Mouse (Mus musculus) neural tube, embryonic 14.5 days (tissue): ENCODE results near the gene Lnx2. TPM values are rescaled to one million over a fixed set of nuclear protein-coding genes. Genes with fewer than 3 reads are reported as not detected.

Experiments used
- ATAC-seq: fragments of 200-750 bp; cut with Nextera tagmentation; 2 replicates; pipeline ENCODE4 v1.8.0; 2017; ENCODE audit warnings: low read depth, mild to moderate bottlenecking, moderate TSS enrichment, moderate library complexity
- H3K27ac ChIP-seq: fragments of 300-500 bp; sonication (generic); 2 replicates; pipeline ENCODE4 v1.5.1; 2014; ENCODE audit warnings: low read depth, mild to moderate bottlenecking, control low read depth, low read length, moderate library complexity, mixed read lengths
- H3K27me3 ChIP-seq: fragments of 300-500 bp; sonication (generic); 2 replicates; pipeline ENCODE4 v1.6.1; 2014; ENCODE audit warnings: low read length; ENCODE audit not compliant: control insufficient read depth, insufficient read depth
- H3K36me3 ChIP-seq: fragments of 300-500 bp; sonication (generic); 2 replicates; pipeline ENCODE4 v1.6.1; 2014; ENCODE audit warnings: low read length, mixed read lengths; ENCODE audit not compliant: control insufficient read depth, insufficient read depth
- H3K4me1 ChIP-seq: fragments of 300-500 bp; sonication (generic); 2 replicates; pipeline ENCODE4 v1.6.1; 2014; ENCODE audit warnings: low read length; ENCODE audit not compliant: control insufficient read depth, insufficient read depth
- H3K4me2 ChIP-seq: fragments of 300-500 bp; sonication (generic); 2 replicates; pipeline ENCODE4 v1.6.1; 2014; ENCODE audit warnings: mild to moderate bottlenecking, low read depth, low read length, control low read depth
- H3K4me3 ChIP-seq: fragments of 300-500 bp; sonication (generic); 2 replicates; pipeline ENCODE4 v1.5.1; 2014; ENCODE audit warnings: low read depth, low read length, control low read depth, mixed read lengths
- H3K9ac ChIP-seq: fragments of 300-500 bp; sonication (generic); replicated peaks from 2 replicates; pipeline ENCODE4 v1.6.1; 2014; ENCODE audit warnings: low read depth, mild to moderate bottlenecking, control low read depth, low read length, mixed read lengths
- H3K9me3 ChIP-seq: fragments of 300-500 bp; sonication (generic); 2 replicates; pipeline ENCODE4 v1.6.1; 2016; ENCODE audit warnings: low read length; ENCODE audit not compliant: control insufficient read depth
- WGBS: fragments of 180-500 bp; shearing (Covaris S2); extraction: QIAGEN DNeasy Blood & Tissue Kit; methylation state at CpG from one replicate; pipeline ENCODE4 v1.1.7; 2014; 5-methylcytosine and 5-hydroxymethylcytosine counted together
- polyA plus RNA-seq: library from polyadenylated mRNA; unstranded; fragments of >200 nt; fragmentation: Nextera tagmentation; extraction: Ambion mirVana; gene quantifications from 2 replicates; pipeline ENCODE4 v1.2.1, GENCODE M21; 2014

The Lnx2 gene
- polyA plus RNA-seq, 1 experiment from 2014 or later = 3.9 TPM

DNA sequence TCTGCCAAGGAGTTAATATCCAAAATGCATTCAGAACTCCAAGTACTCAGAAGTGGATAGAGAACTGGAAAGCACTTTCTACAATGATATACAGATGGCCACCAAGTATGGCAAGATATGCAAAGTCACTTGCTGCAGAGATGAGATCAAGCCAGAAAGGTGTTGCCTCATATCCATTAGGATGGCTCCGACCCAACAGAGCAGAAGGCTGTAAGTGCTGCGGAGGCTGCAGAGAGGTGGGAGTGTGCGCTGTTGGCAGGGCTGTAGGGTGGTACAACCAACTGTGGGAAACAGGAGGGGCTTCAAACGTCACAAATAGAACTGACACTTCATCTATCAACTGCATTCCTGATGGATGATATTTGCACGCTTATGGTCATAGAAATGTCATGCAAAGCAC is 7.5 kb downstream of the Lnx2 start:
- 85% methylated on average over 5 of the region's 5 CpGs for WGBS
- Histone ChIP-seq H3K27me3 (no peaks in the 10 kb centered on the region), H3K9ac (no peak overlapping the region), H3K27ac (no peak overlapping the region), H3K4me1 (no peaks in the 10 kb centered on the region), H3K36me3 (no peaks in the 10 kb centered on the region), H3K4me2 (no peak overlapping the region), H3K4me3 (no peak overlapping the region), H3K9me3 (no peaks in the 10 kb centered on the region)
- no peak for ATAC-seq

DNA sequence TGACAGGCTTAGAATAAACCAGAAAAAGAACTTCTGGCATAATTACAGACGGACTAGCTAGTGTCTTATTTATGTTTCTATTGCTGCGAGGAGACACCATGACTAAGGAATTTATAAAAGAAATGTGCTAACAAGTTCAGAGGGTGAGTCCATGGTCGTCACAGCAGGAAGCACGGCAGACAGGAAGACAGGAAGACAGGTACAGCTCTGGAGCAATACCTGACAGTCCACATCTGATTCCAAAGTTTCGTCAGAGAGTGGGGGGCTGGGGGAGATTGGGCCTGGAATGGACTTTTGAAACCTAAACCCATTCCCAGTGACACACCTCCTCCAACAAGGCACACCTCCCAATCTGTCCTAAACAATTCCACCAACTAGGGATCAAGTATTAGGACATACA is 9.4 kb downstream of the Lnx2 start:
- Histone ChIP-seq H3K27ac (no peak overlapping the region), H3K4me2 (no peak overlapping the region), H3K4me1 (no peaks in the 10 kb centered on the region), H3K27me3 (no peaks in the 10 kb centered on the region), H3K36me3 (no peaks in the 10 kb centered on the region), H3K9ac (no peak overlapping the region), H3K9me3 (no peaks in the 10 kb centered on the region), H3K4me3 (no peak overlapping the region)
- 77% methylated on average over 5 of the region's 5 CpGs for WGBS
- ATAC-seq = no peak

DNA sequence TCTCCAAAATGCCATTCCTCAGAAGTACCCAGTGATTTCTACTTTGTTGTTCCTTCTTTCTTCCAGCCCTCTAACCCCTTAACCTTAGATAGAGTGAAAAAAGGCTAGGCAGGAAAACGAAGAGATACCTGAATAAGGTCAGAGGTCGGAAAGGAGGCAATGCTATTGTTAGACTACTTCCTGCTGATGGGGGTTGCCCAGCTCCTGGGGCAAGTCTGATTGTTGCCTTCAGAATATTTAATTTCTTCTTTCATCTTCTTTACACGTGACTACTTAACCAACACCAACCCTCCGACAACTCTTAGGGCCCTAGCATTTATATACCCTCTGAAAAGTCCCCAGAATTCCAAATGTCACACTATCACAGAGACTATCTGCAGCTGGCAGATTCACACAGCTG is 10.3 kb downstream of the Lnx2 start:
- no peak overlapping the region for H3K27ac ChIP-seq
- H3K4me2 ChIP-seq = no peak overlapping the region
- H3K9ac ChIP-seq = no peak overlapping the region
- no peaks in the 10 kb centered on the region for H3K4me1 ChIP-seq
- 65% methylated on average over 4 of the region's 4 CpGs for WGBS
- ATAC-seq = no peak
- no peaks in the 10 kb centered on the region for H3K27me3 ChIP-seq
- no peaks in the 10 kb centered on the region for H3K36me3 ChIP-seq
- H3K4me3 ChIP-seq = no peak overlapping the region
- H3K9me3 ChIP-seq = no peaks in the 10 kb centered on the region

DNA sequence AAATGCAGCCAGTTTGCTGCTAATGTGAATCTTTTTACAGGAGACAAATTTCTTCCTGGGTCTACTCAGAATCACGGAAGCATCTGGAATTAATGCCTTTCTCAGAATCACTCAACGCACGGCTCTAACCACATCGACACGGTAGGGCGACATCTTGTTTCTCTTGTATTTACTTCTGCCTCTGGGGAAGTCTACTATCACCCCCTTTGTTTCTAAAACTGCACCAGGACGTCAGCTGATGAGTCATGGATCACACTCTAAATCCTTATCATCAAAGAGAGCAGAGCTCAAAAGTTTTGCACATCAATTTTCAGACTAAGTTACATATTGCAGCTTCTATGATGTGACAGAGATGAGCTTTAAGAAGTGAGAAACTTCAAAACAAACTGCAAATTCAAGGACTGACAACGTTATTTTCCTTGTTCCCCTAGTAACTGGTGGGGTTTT is 13.1 kb downstream of the Lnx2 start:
- H3K27ac ChIP-seq = no peak overlapping the region
- no peak overlapping the region for H3K4me2 ChIP-seq
- H3K27me3 ChIP-seq = no peaks in the 10 kb centered on the region
- H3K36me3 ChIP-seq = no peaks in the 10 kb centered on the region
- no peaks in the 10 kb centered on the region for H3K4me1 ChIP-seq
- H3K9ac ChIP-seq = no peak overlapping the region
- WGBS = 80% methylated on average over 8 of the region's 8 CpGs
- H3K9me3 ChIP-seq = no peaks in the 10 kb centered on the region
- ATAC-seq = no peak
- no peak overlapping the region for H3K4me3 ChIP-seq

DNA sequence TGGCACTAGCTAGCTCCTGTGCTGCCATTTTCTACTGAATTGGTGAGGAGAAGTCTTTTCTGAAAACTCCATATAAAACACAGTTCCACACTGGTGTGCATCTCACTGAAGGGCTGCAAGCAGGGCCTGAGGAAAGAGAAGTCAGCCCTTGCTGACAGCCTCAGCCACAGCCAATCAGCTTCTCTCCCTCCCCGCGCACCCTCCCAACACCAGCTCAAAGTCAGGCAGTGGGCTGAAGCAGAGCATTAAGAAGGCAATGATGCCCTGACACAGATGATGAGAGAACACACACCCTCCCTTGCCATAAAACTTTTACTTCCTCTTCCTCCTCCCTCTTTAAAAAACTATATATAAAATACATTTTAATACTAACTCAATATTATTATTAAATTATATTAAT is 16.4 kb downstream of the Lnx2 start:
- H3K36me3 ChIP-seq = no peaks in the 10 kb centered on the region
- H3K27ac ChIP-seq = no peak overlapping the region
- no peaks in the 10 kb centered on the region for H3K27me3 ChIP-seq
- no peak overlapping the region for H3K4me3 ChIP-seq
- H3K4me1 ChIP-seq = no peaks in the 10 kb centered on the region
- no peaks in the 10 kb centered on the region for H3K9me3 ChIP-seq
- no peak overlapping the region for H3K9ac ChIP-seq
- no peak for ATAC-seq
- no peak overlapping the region for H3K4me2 ChIP-seq
- 88% methylated on average over 2 of the region's 2 CpGs for WGBS

DNA sequence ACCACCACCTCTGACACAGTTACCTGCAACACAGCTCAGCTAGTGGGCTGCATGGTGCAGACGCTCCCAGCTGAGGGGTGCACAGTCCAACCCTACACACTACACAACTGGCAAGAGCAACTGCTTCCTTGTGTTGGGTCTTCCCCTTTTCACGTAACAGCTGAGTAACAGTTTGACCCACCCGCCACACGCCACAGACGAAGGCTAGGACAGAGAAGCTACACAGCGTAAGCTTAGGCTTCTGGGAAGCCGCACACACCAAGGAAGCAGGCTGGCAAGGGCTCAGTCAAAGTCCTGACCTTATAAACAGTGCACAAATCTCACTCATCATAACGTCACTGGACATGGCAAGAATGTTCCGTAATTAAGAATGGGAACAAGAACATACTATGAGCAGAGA is 17.1 kb downstream of the Lnx2 start:
- ATAC-seq = no peak
- Histone ChIP-seq H3K9ac (no peak overlapping the region), H3K4me3 (no peak overlapping the region), H3K4me2 (no peak overlapping the region), H3K27me3 (no peaks in the 10 kb centered on the region), H3K36me3 (no peaks in the 10 kb centered on the region), H3K9me3 (no peaks in the 10 kb centered on the region), H3K4me1 (no peaks in the 10 kb centered on the region), H3K27ac (no peak overlapping the region)
- 92% methylated on average over 9 of the region's 9 CpGs for WGBS

DNA sequence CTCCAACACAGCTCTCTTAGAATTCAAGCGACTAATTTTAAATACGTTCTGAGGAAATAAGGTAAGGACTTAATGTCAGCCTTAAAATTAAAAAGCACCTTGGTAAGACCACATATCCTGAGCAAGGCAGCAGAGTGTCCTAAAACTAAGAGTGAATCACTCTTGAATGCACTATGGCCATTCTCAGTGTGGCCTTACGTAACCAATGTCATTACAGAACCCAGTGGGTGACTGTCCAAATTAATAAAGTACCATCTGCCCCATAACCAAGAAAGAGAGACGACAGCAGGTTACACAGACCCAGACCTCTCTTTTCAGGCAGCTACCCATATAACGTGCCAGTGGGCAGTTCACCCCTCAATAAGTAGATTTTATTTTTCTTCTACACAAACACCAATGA is 17.7 kb downstream of the Lnx2 start:
- no peak overlapping the region for H3K9ac ChIP-seq
- H3K4me3 ChIP-seq = no peak overlapping the region
- 86% methylated on average over 5 of the region's 5 CpGs for WGBS
- no peaks in the 10 kb centered on the region for H3K4me1 ChIP-seq
- H3K9me3 ChIP-seq = no peaks in the 10 kb centered on the region
- ATAC-seq = no peak
- H3K27ac ChIP-seq = no peak overlapping the region
- no peaks in the 10 kb centered on the region for H3K36me3 ChIP-seq
- H3K4me2 ChIP-seq = no peak overlapping the region
- H3K27me3 ChIP-seq = no peaks in the 10 kb centered on the region

DNA sequence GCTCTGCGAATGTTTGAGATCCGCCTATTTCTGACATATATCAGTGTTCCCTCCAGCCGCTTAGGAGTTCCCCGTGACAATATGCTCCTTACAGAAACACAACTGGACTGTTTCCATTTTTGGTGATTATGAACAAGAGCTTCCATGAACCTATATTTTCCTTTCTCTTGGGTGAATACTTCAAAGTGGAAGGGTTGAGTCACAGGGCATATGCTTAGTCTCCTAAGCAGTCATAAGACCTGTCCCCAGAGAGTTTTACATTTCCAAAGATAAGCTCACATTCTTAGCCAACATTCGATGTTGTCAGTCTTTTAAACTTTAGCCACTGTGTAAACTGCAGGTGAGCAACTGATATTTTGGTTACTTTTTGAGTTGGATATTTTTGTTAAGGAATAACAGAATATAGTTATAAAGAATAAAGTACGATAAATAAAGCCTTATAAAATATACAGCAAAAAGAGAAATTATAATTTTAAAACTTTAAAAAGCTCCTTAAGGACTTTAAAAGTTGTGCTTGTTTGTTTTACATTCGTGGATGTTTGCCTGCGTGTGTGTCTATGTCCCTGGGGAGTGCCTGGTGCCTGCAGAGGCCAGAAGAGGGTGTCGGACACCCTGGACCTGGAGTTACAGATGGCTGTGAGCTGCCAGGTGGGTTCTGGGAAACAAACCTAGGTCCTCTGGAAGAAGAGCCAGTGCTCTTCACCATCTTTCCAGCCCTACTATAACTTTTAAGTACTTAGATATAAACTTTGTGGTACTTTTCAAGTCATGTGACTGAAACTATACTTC is 18.6 kb downstream of the Lnx2 start:
- no peak overlapping the region for H3K4me3 ChIP-seq
- no peak for ATAC-seq
- no peaks in the 10 kb centered on the region for H3K36me3 ChIP-seq
- H3K9ac ChIP-seq = no peak overlapping the region
- H3K4me2 ChIP-seq = no peak overlapping the region
- H3K27me3 ChIP-seq = no peaks in the 10 kb centered on the region
- no peak overlapping the region for H3K27ac ChIP-seq
- 88% methylated on average over 9 of the region's 9 CpGs for whole genome bisulfite sequencing
- H3K4me1 ChIP-seq = no peaks in the 10 kb centered on the region
- no peaks in the 10 kb centered on the region for H3K9me3 ChIP-seq

DNA sequence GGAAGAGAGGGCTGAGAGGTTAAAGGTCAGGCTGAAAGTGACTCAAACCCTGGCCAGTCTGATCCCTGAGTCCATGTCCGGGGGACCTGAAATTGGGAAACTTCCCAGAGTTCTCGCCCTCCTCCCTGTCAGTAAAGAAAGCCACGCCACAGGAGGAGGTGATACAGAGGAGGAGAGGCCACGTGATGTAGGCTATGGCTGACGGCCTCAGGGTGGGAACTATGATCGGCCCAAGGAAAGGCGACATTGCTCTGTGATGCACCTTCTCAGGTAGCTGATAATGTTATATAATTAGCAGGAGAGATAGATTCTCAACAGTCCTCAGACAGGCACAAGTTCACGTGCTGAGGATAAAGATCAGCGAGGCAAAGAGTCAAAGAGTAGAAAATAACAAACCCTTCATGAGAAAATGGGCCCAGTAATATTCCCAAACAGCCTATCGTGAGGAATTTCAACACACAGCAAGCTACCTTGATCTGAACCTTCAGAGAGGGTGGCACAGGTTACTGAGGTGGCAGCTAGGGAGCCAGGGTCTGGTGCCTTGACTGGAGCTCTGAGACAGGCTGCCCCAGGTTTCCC is 19.6 kb downstream of the Lnx2 start:
- Histone ChIP-seq H3K4me2 (no peak overlapping the region), H3K4me3 (no peak overlapping the region), H3K27ac (no peak overlapping the region), H3K9me3 (no peaks in the 10 kb centered on the region), H3K27me3 (no peaks in the 10 kb centered on the region), H3K9ac (no peak overlapping the region), H3K4me1 (peaks cover 1% of the 10 kb centered on the region; the same call in 1 of the 2 replicates), H3K36me3 (no peaks in the 10 kb centered on the region)
- WGBS = 91% methylated on average over 10 of the region's 10 CpGs
- no peak for ATAC-seq
